Mouse (Mus musculus): Measurements from ENCODE around the gene Gm21149. TPM values are rescaled to one million over a fixed set of nuclear protein-coding genes. Genes with fewer than 3 reads are reported as not detected.
"Not testable (repeated sequence)": the region's sequence is repeated elsewhere in the genome, so short reads cannot be mapped to it uniquely, and the experiment has no call there.

The Gm21149 gene
- total RNA-seq (2015; ENCODE audit: low replicate concordance) = not detected in 2 replicates
- not detected in 2 replicates for total RNA-seq (2017; ENCODE audit: low replicate concordance)

DNA sequence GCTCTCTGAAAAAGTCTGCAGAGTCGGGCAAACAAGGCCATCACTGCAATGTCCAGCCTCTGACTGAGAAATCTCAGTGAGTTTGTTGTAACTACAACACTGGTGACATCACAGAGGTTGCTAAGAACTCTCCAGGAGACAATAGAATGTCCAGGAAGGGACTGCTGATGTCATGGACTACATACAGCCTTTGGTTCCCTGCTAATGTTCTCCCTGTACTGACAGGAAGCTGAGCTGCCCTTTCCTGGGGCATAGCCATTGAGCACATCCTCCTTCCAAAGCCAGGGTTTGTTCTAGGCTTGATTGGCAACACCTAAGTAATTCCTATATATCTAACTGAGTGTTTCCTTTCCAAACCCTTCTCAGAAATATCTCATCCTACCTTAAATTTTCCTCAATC, at the start of gene Gm21149:
Gene Gm21149 (minus strand): TSS at position 101 of the 400 bp plus-strand sequence.
- not testable (repeated sequence) for ATAC-seq (replicated peaks; ENCODE audit: low FRiP score, poor library complexity, severe bottlenecking)

DNA sequence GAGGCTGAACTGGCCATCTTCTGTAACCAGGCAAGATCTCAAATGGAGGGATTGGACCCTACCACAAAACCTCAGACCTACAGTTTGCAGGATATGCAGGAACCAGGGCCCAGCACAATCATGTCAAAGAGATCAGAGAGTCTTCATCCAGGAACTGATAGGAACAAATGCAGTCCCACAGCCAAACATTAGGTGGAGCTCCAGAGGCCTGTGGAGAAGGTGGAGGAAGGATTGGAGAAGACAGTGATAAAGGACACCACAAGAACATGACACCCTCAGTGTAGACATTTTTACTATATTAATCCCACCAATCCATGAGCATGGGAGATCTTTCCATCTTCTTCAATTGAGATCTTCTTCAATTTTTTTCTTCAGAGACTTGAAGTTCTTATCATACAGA, 46.1 kb upstream of the Gm21149 start:
- ATAC-seq (replicated peaks; ENCODE audit: low FRiP score, poor library complexity, severe bottlenecking) = not testable (repeated sequence)

DNA sequence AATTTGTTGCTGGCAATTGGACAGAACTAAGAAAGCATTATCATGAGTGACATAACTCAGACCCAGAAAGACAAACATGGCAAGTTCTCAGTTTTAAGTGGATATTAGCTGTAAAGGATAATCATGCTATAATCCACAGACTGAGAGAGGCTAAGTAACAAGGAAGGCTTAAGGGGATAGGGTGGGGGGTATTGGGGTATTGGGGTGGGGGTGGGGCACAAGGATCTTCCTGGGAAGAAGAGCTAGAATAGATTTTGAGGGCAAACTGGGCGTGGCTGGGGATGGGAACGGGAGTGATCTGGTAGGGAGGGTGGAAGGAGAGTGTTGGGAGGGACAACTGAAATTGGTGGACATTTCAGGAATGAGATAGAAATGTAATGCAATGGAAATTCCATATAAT, 45.7 kb upstream of the Gm21149 start:
- ATAC-seq (replicated peaks; ENCODE audit: low FRiP score, poor library complexity, severe bottlenecking) = not testable (repeated sequence)

DNA sequence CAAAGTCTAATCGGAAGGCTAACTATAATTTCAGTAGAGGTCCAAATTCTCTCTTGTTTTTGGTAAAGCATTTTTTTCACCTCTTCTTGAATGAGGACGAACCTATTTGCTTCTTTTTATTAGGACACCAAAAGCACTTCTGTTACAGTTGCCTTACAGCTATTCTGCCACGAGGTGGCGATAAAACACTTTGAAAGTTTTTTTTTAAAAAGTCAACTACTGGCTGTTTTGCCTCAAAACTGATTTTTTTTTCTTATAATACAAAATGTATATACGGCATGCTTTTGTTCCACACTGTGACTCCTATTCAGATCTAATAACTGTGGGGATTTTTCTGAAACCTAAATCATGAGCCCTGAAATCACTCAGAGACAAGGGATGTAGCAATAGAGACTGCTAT, 44.1 kb upstream of the Gm21149 start:
- not testable (repeated sequence) for ATAC-seq (replicated peaks; ENCODE audit: low FRiP score, poor library complexity, severe bottlenecking)

DNA sequence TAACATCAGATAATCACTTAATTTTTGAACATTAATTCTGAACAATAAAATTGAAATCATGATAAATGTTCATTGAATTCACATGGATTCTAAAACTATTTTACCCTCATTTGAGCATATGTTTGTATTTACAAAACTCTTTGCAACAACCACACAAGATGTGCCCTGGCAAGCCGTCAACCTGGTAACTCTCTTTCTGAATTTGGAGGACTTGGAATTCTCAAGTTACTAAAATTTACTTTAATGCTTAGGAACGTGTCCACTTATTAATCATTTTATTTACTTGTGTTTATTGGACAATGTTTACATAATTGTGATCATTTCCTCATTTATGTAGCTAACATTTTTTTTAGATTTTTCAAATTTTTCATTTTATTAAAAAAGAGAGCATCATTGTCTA, 40.8 kb upstream of the Gm21149 start:
- ATAC-seq (replicated peaks; ENCODE audit: low FRiP score, poor library complexity, severe bottlenecking) = not testable (repeated sequence)

DNA sequence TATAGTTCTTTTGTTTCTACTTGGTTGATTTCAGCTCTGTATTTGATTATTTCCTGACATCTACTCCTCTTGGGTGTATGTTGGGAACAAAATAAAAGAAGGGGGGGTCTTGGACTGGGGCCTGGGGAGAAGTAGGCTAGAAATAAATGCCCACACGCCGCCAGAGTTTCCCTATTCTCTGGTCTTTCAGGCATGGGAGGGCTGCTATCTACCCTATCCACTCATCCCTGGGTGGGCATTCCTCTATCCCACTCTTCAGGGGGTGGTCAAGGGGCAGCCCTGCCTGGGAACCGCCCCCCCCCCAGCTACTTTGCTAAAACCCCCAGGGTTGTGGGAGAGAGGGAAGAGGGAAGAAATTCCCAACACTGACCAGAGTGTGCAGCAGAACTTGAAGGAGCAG, 35.9 kb upstream of the Gm21149 start:
- not testable (repeated sequence) for ATAC-seq (replicated peaks; ENCODE audit: low FRiP score, poor library complexity, severe bottlenecking)

DNA sequence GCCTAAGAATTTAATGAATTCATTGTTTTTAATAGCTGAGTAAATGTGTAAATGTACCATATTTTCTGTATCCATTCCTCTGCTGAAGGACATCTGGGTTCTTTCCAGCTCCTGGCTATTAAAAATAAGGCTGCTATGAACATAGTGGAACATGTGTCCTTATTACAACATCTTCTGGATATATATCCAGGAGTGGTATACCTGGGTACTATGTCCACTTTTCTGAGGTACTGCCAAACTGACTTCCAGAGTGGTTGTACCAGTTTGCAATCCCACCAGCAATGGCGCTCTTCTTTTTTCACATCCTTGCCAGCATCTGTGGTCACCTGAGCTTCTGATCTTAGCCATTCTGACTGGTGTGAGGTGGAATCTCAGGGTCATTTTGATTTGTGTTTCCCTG, 33.6 kb upstream of the Gm21149 start:
- ATAC-seq (replicated peaks; ENCODE audit: low FRiP score, poor library complexity, severe bottlenecking) = not testable (repeated sequence)

DNA sequence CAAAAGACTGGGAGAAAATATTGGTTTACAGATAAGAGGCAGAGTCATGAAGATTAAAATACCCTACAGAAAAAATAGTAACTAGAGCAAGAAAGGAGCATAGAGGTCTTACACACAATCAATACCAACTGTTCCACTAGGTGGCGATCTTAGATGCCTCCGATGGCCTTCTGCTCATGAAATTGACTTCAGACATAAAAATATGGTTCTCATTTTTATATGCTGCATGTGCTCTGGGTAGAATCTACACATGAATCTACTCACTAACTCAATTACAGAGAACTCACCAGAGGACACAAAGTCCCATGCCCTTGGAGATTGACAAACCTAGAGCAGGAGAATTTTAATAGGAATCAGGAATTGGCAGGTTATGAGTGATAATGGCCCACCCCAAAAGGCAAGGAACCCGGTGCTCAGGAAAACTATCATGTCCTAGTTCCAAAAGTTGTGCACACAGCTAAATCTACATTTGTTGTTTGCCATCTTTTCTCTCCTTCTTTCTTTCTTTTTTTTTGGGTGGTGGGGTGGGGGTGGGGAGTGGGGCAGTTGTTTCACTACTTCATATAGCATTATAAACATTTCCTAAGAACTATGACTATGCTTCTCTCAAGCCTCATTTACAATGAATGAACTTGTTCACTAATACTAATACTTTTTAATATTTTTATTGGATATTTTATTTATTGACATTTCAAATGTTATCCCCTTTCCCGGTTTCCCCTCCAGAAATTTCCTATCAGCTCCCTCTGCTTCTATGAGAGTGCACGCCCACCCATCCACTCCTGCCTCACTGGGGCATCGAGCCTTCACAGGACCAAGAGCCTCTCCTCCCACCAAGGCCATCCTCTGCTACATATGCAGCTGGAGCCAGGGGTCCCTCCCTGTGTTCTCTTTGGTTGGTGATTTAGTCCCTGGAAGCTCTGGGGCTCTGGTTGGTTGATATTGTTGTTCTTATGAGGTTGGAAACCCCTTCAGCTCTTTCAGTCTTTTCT, 32.4 kb upstream of the Gm21149 start:
- not testable (repeated sequence) for ATAC-seq (replicated peaks; ENCODE audit: low FRiP score, poor library complexity, severe bottlenecking)

DNA sequence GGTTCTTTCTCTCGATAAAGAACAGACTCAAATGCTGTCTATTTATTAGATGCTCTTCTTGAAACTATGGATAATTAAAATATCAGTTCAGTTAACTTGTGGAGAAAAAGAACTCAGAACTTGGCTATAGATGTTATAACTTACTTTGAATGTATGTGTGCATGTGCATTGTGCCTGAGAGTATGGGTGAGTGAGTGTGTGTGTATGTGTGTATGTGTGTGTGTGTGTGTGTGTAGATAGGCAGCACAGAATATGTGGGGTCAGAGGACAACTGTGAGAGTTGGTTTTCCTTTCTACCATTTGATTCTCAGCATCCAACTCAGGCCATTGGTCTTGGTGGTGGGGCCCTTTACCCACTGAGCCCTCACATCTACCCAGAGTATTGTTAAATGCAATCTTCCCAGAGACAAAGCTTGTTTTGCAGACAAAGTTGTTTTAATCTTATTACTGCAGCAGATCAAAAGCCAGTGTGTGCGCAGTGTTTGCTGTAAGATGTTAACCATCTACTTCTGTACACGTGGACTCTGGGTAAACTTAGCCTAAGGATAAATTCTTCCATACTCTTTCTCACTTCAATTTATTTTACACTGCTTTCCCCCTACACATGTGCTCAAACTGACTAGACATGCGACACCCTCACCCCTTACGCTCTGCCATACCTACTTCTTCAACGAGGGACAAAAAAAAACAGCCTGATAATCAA, 31.6 kb upstream of the Gm21149 start:
- ATAC-seq (replicated peaks; ENCODE audit: low FRiP score, poor library complexity, severe bottlenecking) = not testable (repeated sequence)

DNA sequence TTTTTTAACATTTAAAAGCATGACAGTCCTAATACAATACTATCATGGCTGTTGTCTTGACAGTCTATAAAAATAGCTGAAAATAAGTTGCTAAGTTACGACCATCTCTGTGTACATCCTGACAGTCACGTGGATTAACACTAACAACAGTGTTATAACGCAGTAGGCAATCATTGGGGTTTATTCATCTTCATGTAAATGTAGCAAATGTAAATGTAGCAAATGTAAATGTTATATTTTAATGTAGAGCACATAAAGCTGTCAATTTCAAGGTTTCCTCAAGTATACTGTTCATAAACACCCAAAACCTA, 30.9 kb upstream of the Gm21149 start:
- ATAC-seq (replicated peaks; ENCODE audit: low FRiP score, poor library complexity, severe bottlenecking) = no peak

DNA sequence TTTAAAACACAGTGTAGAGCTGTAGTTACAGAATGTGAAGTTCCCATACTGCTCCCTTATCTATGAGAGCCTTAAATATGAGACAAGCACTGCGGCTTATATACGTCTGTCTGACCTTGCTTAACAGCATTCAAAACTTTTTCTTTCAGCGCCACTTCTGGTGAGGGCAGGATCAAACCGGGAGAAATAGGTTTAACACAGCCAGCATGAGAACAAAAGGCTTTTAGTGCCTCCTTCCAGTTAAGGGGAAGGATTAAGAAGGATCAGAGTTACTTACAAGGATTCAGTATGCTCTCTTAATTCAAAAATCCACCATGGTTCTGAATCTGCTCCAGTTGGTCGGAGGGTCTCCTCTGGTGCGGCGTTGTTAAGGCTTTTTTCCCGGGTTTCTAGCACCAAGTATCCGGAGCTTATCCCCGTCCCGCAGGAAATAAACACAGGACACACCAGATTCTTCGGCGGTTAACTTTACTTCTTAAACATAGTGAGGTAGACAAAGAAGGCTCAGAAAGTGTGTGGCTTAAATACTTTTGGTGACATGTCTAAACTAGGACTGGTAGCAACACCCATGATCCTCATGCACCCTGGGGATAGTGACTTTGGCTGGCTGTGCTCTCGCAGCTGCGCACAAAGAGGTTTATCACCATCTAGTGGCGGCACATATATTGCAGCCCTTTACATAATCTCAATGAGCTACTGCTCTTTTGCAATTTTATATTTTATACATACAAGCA, 30.4 kb upstream of the Gm21149 start:
- ATAC-seq (replicated peaks; ENCODE audit: low FRiP score, poor library complexity, severe bottlenecking) = no peak

DNA sequence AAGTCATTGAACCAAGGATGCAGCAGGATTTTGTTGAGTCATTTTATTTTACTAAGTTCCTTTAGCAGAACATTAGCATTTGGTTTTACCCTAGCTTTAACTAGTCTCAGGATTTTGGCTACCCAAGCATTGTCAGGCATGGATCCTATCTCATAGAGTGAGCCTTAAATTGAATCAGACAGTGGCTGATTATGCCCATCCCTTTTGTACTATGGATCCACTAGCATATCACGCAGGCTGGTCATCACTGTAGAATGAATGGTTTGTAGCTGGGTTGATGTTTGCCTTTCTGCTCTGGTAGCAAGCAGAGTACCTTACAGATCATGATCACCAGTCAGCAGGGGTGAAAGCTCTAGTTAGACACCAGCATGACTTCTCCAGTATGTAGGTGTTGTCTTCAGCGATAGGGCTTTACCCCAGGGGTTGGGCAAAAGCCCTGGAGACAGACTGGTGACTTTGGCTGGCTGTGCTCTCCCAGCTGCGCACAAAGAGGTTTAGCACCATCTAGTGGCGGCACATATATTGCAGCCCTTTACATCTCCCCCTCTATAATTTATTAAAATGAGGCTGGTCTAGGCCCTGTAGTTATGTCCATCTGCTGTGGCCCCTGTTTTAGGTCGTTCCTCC, 22.6 kb upstream of the Gm21149 start:
- not testable (repeated sequence) for ATAC-seq (replicated peaks; ENCODE audit: low FRiP score, poor library complexity, severe bottlenecking)

DNA sequence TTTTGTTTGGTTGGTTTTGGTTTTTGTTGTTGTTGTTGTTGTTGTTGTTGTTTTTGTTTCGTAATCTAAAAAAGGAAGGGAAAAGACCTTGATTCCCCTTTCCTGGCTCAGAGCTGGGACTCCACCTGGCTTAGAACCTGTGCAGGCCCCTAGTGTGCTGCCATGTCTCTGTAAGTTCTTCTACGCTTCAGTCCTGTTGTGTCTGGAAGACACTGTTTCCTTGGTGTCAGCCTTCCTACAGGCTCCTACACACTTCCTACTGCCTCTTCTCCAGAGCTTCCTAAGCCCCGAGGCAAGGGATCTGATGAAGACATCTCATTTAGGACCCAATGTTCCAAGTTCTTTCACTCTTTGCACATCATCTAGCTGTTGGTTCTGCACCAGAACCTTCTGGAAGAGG, 22.0 kb upstream of the Gm21149 start:
- not testable (repeated sequence) for ATAC-seq (replicated peaks; ENCODE audit: low FRiP score, poor library complexity, severe bottlenecking)

DNA sequence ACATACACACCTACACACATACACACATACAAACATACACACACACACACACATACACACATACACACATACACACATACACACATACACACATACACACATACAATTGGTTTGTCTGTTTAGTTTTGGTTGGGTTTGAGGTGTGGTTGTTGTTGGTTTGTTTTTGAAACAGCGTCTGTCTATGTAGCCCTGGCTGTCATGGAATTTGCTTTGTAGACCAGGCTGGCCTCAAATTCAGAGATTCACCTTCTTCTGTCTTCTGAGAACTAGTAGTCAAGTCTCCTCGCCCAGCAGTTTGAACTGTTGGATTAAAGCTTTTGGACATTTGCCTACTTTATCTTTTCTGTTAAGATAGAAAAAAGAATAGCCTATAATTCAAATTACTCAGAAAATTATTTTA, 14.6 kb upstream of the Gm21149 start:
- ATAC-seq (replicated peaks; ENCODE audit: low FRiP score, poor library complexity, severe bottlenecking) = not testable (repeated sequence)

DNA sequence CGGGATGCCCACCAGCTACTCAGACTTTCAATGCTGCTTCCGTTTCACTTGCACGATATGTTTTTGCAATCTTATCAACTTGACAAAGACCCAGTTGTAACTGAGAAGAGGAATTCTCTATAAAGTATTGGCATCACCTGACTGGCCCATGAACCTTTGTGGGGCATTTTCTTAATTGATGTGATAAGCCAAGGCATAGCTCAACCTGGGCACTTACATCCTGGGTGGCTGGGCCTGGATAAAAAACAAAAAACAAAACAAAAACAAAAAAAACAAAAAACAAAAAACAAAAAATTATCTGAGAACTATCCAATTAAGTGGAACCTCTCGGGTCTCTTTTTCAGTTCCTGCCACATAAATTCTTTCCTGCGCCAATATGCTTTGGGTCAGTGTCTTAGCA, 12.4 kb upstream of the Gm21149 start:
- ATAC-seq (replicated peaks; ENCODE audit: low FRiP score, poor library complexity, severe bottlenecking) = no peak

DNA sequence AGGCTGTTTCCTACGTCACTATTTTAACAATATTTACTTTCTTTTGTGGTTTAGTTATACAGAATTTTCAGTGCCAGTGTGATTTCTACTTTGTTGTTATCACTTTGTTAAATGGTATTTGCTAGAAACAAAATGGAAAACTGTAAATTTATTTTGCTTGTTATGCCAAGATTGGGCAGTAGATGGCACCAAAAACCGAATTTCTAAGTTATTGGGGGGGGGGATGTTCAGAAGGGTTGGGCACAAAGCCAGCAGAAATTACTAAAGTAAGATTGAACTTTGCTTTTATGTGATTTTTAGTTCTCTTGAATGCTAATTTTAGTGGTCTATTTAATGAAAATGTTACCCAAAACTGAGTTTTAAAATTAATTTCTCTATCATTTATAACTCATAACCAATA, 8.3 kb upstream of the Gm21149 start:
- ATAC-seq (replicated peaks; ENCODE audit: low FRiP score, poor library complexity, severe bottlenecking) = not testable (repeated sequence)

DNA sequence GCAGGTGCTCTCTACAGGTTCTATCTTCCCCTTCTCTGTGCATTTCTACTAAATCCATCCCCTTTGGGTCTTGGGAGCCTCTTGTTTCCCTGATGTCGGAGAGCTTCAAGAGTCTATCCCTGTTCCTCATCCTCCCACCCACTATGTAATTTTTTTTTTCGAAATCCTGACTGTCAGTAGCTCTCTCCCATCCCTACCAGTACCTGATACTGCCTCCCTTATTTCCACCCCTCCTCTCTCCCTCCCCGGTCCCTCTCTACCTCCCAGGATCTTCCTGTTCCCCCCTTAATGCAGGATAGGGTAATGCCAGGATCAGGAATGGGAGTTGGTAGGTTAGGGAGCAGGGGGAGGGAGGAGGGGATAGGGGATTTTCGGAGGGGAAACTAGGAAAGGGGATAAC, 7.3 kb upstream of the Gm21149 start:
- not testable (repeated sequence) for ATAC-seq (replicated peaks; ENCODE audit: low FRiP score, poor library complexity, severe bottlenecking)

DNA sequence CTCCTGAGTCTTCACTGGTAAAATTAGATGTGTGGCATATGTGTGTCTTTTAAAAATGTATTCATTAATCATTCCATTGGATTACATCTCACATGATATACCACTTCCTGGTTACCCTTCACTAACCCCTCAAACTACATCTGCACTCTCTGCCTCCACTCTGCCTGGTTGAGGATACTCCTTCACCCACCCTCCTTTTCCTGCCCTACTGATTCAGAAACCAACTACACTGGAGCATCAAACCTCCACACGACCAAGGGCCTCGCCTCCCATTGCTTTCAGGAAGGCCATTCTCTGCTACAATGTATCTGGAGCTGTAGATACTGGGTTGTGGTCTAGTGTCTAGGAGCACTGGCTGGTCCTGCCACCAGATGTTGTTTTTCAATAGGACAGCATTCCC, 6.5 kb upstream of the Gm21149 start:
- not testable (repeated sequence) for ATAC-seq (replicated peaks; ENCODE audit: low FRiP score, poor library complexity, severe bottlenecking)

DNA sequence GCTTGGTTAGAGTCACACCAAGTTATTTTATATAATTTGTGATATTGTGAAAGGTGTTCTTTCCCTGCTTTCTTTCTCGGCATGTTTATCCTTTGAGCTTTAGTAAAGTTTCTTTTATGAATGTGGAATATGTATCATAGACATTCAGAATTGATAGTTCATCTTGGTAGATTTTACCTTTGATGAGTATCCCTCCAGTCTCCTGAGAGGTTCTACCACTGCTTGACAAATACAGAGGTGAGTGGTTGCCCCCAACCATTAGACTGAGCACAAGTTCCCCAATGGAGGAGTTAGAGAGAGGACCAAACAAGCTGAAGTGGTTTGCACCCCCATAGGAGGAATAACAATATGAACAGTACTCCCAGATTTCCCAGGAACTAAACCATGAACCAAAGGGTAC, 6.2 kb downstream of the Gm21149 start:
- not testable (repeated sequence) for ATAC-seq (replicated peaks; ENCODE audit: low FRiP score, poor library complexity, severe bottlenecking)

DNA sequence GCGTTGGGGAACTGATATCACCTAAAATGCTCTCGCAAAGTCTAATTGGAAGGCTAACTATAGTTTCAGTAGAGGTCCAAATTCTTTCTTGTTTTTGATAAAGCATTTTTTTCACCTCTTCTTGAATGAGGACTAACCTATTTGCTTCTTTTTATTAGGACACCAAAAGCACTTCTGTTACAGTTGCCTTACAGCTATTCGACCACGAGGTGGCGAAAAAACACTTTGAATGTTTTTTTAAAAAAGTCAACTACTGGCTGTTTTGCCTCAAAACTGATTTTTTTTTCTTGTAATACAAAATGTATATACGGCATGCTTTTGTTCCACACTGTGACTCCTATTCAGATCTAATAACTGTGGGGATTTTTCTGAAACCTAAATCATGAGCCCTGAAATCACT, 8.6 kb downstream of the Gm21149 start:
- ATAC-seq (replicated peaks; ENCODE audit: low FRiP score, poor library complexity, severe bottlenecking) = not testable (repeated sequence)
